Mouse (Mus musculus) liver, embryonic 14.5 days (tissue): ENCODE data around the gene Brf1.

Source experiments
- CTCF ChIP-seq: IDR thresholded peaks from 2 replicates; pipeline ENCODE4 v1.5.1; 2016; ENCODE audit warnings: antibody characterized with exemption, low read depth, control low read depth
- EP300 ChIP-seq: IDR thresholded peaks from 2 replicates; pipeline ENCODE4 v1.6.1; 2016; ENCODE audit warnings: antibody characterized with exemption, low read depth

- TF ChIP-seq CTCF (no peak), EP300 (no peak)
These were observed 29.5 kb upstream of the Brf1 start for GRCm38 (mm10) chr12:113030046-113030445.
